Mouse (Mus musculus): Measurements from ENCODE around the gene Itpk1. TPM values are rescaled to one million over a fixed set of nuclear protein-coding genes. Genes with fewer than 3 reads are reported as not detected.

Gene Itpk1
- total and polyA plus RNA-seq, 2 experiments from 2014 or later: 35.7 to 69.0 TPM

DNA sequence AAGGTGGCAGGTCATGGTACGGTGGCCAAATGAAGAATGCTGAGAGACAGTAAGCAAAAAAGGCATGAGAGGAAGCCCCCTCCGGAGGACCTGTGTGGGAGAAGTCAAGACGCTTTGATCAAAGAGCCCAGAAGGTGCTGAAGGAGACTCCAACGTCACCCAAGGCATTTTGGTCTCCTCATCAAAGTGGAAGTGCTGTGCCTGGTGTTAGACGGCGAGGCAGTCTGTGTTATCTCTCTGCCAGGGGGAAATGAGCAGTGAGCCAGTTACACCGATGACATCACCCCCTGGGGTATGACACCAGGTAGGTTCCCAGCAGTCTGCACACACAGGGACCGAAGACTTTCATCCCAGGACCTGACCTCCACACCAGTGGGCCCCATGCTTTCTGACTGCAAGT lies 52.3 kb downstream of the Itpk1 start:
- Histone ChIP-seq H3K27me3 (ENCODE audit: insufficient read depth, low read length) (no peaks in the 10 kb centered on the region), H3K4me3 (ENCODE audit: low read length) (no peak overlapping the region), H3K27ac (no peak overlapping the region), H3K4me2 (ENCODE audit: low read depth, low read length) (no peak overlapping the region), H3K9me3 (ENCODE audit: low read length) (no peaks in the 10 kb centered on the region), H3K36me3 (ENCODE audit: insufficient read depth, low read length) (no peaks in the 10 kb centered on the region), H3K4me1 (ENCODE audit: insufficient read depth, low read length) (no peaks in the 10 kb centered on the region), H3K9ac (replicated peaks; ENCODE audit: low read length) (no peak overlapping the region)
- no peak for DNase-seq (ENCODE audit: low spot score)
- ATAC-seq: no peak
- TF ChIP-seq CTCF (IDR thresholded peaks at IDR 0.05; ENCODE audit: low read depth): no peak
- WGBS: 79% methylated on average over 8 of the region's 8 CpGs

DNA sequence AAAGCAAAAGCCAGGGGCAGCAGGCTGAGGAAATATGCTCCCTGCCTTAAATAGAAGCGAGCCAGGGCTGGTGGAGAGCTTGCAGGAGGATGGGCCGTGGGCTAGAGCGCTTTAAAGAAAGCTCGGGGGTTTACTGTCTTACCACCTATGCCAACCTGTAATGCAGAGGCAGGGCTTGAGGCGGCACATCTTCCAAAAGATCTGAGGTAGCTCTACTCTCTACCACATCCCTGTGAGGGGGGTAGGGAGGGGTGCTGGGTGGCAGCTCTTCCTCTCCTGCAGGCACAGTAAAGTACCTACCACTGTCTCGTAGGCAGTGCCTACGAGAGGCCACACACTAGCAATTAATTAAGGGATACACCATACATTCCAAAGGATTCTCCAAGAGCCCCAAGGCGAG lies 52.9 kb downstream of the Itpk1 start:
- H3K36me3 ChIP-seq (ENCODE audit: insufficient read depth, low read length): no peaks in the 10 kb centered on the region
- no peak overlapping the region for H3K27ac ChIP-seq
- no peak overlapping the region for H3K9ac ChIP-seq (replicated peaks; ENCODE audit: low read length)
- H3K4me3 ChIP-seq (ENCODE audit: low read length): no peak overlapping the region
- no peak overlapping the region for H3K4me2 ChIP-seq (ENCODE audit: low read depth, low read length)
- no peak for TF ChIP-seq CTCF (IDR thresholded peaks at IDR 0.05; ENCODE audit: low read depth)
- no peaks in the 10 kb centered on the region for H3K4me1 ChIP-seq (ENCODE audit: insufficient read depth, low read length)
- ATAC-seq (no peak), DNase-seq (ENCODE audit: low spot score) (no peak)
- WGBS: 69% methylated on average over 8 of the region's 8 CpGs
- no peaks in the 10 kb centered on the region for H3K27me3 ChIP-seq (ENCODE audit: insufficient read depth, low read length)
- H3K9me3 ChIP-seq (ENCODE audit: low read length): no peaks in the 10 kb centered on the region

DNA sequence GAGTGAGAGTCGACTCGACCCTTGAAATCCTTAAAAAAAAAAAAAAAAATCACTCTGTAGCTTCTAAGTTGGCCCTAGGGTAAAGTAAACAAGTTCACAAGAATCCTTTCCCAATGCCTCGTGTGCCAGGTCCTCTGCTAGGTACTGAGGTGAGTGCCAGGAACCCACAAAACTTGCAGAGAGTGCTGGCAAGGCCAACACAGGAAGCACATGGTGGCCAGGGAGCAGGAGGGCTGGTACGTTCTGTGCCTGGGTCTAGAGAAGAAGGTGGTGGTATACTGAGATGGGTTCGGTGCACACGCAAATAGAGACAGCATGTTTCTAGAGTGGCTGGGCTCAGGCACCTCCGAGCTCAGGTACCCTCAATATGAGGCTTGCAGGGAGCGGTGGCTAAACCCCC lies 53.3 kb downstream of the Itpk1 start:
- H3K4me2 ChIP-seq (ENCODE audit: low read depth, low read length): no peak overlapping the region
- DNase-seq (ENCODE audit: low spot score): no peak
- H3K4me3 ChIP-seq (ENCODE audit: low read length): no peak overlapping the region
- TF ChIP-seq CTCF (IDR thresholded peaks at IDR 0.05; ENCODE audit: low read depth): no peak
- no peaks in the 10 kb centered on the region for H3K36me3 ChIP-seq (ENCODE audit: insufficient read depth, low read length)
- H3K9ac ChIP-seq (replicated peaks; ENCODE audit: low read length): no peak overlapping the region
- WGBS: 84% methylated on average over 8 of the region's 8 CpGs
- no peak overlapping the region for H3K27ac ChIP-seq
- H3K4me1 ChIP-seq (ENCODE audit: insufficient read depth, low read length): no peaks in the 10 kb centered on the region
- no peaks in the 10 kb centered on the region for H3K9me3 ChIP-seq (ENCODE audit: low read length)
- H3K27me3 ChIP-seq (ENCODE audit: insufficient read depth, low read length): no peaks in the 10 kb centered on the region
- ATAC-seq: no peak

DNA sequence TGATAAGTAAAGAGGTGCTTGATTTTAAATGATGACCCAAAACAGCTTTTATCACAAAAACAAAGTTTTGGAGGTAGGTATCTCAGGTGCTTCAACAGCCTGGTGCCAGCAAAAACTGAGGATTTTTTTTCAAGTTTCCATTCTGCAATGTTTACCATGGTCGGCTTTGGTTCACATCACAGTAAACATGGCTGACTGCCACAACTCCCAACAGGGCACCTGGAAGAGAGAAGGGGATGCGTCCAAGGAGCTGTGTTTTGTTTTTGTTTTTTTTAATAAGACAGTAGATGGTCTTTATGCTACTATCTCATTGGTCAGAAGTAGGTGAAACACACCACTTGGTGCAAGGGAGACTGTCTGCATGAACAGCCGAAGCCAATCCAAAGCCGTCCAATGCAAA lies 54.1 kb downstream of the Itpk1 start:
- H3K36me3 ChIP-seq (ENCODE audit: insufficient read depth, low read length): no peaks in the 10 kb centered on the region
- H3K9me3 ChIP-seq (ENCODE audit: low read length): no peaks in the 10 kb centered on the region
- no peak overlapping the region for H3K27ac ChIP-seq
- no peaks in the 10 kb centered on the region for H3K27me3 ChIP-seq (ENCODE audit: insufficient read depth, low read length)
- WGBS: 89% methylated on average over 4 of the region's 4 CpGs
- ATAC-seq (no peak), DNase-seq (ENCODE audit: low spot score) (no peak)
- H3K4me3 ChIP-seq (ENCODE audit: low read length): no peak overlapping the region
- no peak for TF ChIP-seq CTCF (IDR thresholded peaks at IDR 0.05; ENCODE audit: low read depth)
- no peaks in the 10 kb centered on the region for H3K4me1 ChIP-seq (ENCODE audit: insufficient read depth, low read length)
- H3K9ac ChIP-seq (replicated peaks; ENCODE audit: low read length): no peak overlapping the region
- no peak overlapping the region for H3K4me2 ChIP-seq (ENCODE audit: low read depth, low read length)

DNA sequence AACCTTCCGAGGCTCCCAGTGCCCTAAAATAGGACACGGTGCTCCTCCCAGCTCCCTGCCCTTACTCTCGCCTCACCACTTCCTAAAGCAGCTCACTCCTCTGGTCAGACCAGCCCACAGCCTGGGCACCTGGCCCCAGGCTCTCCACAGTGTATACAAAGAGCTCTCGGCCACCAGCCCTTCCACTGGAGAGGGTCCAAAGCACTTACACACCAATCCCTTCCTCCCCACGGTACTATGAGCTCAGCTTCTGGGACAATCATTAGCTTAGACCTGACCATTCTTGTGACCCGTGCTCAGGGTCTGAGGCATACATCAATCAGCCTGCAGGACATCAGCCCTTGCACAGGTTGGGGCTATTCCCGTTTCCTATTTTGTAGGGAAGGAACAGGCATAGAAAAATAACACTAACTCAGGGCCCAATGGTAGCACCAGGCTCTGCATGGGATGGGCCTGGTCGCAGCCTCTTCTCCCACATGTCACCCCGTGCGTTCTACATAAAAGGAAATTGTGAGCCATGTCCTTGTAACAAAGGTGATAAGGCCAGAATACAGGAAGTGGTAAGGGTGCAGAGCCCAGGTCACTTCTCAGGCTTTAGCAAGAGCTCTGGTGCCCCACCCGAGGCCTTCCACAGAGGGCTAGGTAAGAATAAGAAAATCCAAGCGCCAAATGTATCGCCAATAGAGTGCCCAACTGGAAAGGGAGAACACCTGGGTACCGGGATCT lies 56.7 kb downstream of the Itpk1 start:
- TF ChIP-seq CTCF (IDR thresholded peaks at IDR 0.05; ENCODE audit: low read depth): no peak
- Histone ChIP-seq H3K4me1 (ENCODE audit: insufficient read depth, low read length) (no peaks in the 10 kb centered on the region), H3K36me3 (ENCODE audit: insufficient read depth, low read length) (no peaks in the 10 kb centered on the region), H3K27ac (no peak overlapping the region), H3K27me3 (ENCODE audit: insufficient read depth, low read length) (no peaks in the 10 kb centered on the region), H3K4me2 (ENCODE audit: low read depth, low read length) (no peak overlapping the region), H3K9ac (replicated peaks; ENCODE audit: low read length) (no peak overlapping the region), H3K4me3 (ENCODE audit: low read length) (no peak overlapping the region), H3K9me3 (ENCODE audit: low read length) (no peaks in the 10 kb centered on the region)
- WGBS: 79% methylated on average over 14 of the region's 14 CpGs
- ATAC-seq (no peak), DNase-seq (ENCODE audit: low spot score) (no peak)

DNA sequence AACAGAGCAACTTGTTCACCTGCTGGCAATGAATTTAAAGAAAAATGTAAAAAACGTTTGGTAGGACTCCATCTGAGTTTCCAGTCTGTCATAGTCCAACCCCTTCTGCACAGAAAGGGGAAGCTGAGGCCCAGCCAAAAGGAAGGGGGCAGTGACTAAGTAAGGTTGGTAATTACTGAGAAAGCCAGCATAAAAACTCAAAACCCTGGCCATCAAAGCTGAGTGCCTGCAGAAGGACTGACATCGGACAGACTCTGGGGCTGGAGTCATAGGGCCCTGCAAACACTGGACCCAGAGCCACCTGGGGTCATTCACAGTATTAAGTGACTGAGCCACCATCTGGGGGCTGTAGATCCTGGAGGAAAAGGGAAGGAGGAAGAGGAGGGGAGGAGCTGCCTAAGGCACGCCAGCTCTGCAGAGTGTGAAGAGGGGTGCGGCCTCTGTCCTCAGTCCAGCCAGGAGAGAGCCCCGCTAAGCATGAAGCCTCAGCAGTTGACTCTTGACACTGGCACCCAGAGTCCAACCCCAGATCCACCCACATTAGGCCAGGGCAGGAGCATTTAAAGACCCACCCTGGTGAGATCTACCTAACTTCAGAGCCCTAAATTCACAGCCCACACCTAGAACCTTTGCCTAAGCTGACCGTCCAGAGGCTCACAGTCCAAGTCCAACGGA lies 58.0 kb downstream of the Itpk1 start:
- ATAC-seq (no peak), DNase-seq (ENCODE audit: low spot score) (no peak)
- Histone ChIP-seq H3K27ac (no peak overlapping the region), H3K4me1 (ENCODE audit: insufficient read depth, low read length) (no peaks in the 10 kb centered on the region), H3K9me3 (ENCODE audit: low read length) (no peaks in the 10 kb centered on the region), H3K4me2 (ENCODE audit: low read depth, low read length) (no peak overlapping the region), H3K9ac (replicated peaks; ENCODE audit: low read length) (no peak overlapping the region), H3K27me3 (ENCODE audit: insufficient read depth, low read length) (no peaks in the 10 kb centered on the region), H3K4me3 (ENCODE audit: low read length) (no peak overlapping the region), H3K36me3 (ENCODE audit: insufficient read depth, low read length) (no peaks in the 10 kb centered on the region)
- no peak for TF ChIP-seq CTCF (IDR thresholded peaks at IDR 0.05; ENCODE audit: low read depth)
- WGBS: 84% methylated on average over 7 of the region's 7 CpGs

Measured in hindbrain, postnatal 0 days (tissue).